ENCODE assay signal across 28 mouse cellular contexts in the genomic region with DNA sequence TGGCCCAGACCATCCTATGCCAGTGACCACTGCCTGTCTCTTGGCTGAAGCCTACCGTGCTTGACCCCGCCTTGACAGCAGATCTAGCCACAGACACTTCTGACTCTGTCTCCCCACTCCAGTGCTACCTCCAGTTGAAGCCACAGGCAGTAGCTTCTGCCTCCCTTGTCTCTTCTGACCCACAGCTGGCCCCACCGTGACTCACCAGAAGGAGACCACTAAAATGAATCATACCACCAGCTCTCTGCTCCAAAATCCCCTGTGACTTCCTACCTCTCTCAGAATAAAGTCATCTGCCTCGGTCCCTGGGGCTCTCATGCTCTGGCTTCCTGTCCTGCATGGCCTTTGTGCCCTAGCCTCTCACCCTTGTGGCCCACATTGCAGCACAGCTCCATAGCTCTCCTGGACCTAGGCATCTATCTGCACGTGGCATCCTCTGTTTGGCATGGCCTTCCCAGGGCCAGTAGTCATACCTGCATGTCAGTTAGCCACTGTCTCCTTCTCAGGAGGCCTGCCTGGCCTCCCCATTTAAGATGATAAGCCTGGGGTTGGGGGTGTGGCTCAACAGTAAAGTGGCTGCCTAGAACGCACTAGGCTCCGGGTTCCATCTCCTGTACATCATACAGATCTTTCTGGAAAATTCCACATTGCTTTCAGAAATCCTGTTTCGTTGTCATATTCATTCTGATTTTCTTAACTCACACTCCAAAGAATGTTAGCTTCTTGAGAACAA. TPM values are rescaled to one million over a fixed set of nuclear protein-coding genes. Genes with fewer than 3 reads are reported as not detected.
DNase-seq lines count a peak whose midpoint lies in the region; ATAC-seq and TF ChIP-seq lines count a peak whose summit lies in the region.
"Had no signal": no experiment of that assay in that cellular context is flagged by ENCODE, and none has a peak within 500 bp of the region (broad histone marks: within the 10 kb centered on the region; RNA-seq: fewer than 3 reads in every experiment).

No protein-coding gene starts in this region.

- 23% methylated on average over 8 of the region's 8 CpGs for WGBS in liver, embryonic 14.5 days (ENCODE audit: insufficient replicate concordance)

- peak overlapping the region; percentile 51 for H3K4me3 ChIP-seq in testis, adult 2 months (ENCODE audit: control insufficient read depth, low read depth, low read length)
- H3K4me3 ChIP-seq in bone marrow macrophage, adult 2 months (ENCODE audit: insufficient read depth, low read length): no peak overlapping the region
- no peak overlapping the region for H3K4me3 ChIP-seq in liver, embryonic 14.5 days (ENCODE audit: insufficient read depth in 1 of 2, low read depth in 2 of 2, low read length in 2 of 2)
- no peak overlapping the region for H3K4me3 ChIP-seq in myocyte
- H3K4me3 ChIP-seq: embryonic facial prominence, embryonic 10.5 days; gastrocnemius, adult 2 months; heart, adult 2 months had no signal

- no peak for TF ChIP-seq POLR2A in testis, adult 2 months (IDR thresholded peaks at IDR 0.05; ENCODE audit: control insufficient read depth, low read depth, low read length)
- TF ChIP-seq POLR2A in bone marrow macrophage, adult 2 months (IDR thresholded peaks at IDR 0.05; ENCODE audit: borderline replicate concordance, low read depth, low read length): no peak
- TF ChIP-seq POLR2A in myocyte (IDR thresholded peaks at IDR 0.05; ENCODE audit: insufficient read length, low read depth): no peak

- TF ChIP-seq CTCF in testis, adult 2 months (IDR thresholded peaks at IDR 0.05; ENCODE audit: control insufficient read depth, insufficient read depth, insufficient replicate concordance, low read depth, low read length): no peak
- TF ChIP-seq CTCF in bone marrow macrophage, adult 2 months (IDR thresholded peaks at IDR 0.05; ENCODE audit: low read depth, low read length): no peak
- TF ChIP-seq CTCF in liver, embryonic 14.5 days (IDR thresholded peaks at IDR 0.05; ENCODE audit: low read depth): 0 out of 2 replicates have a peak, but pooled peaks have one; percentile 10

- no peaks in the 10 kb centered on the region for H3K9me3 ChIP-seq in liver, embryonic 14.5 days (ENCODE audit: control insufficient read depth, low read length)
- H3K9me3 ChIP-seq: embryonic facial prominence, embryonic 10.5 days; G1E had no signal

- H3K36me3 ChIP-seq in testis, adult 2 months (ENCODE audit: control insufficient read depth, insufficient read depth, low read length): no peaks in the 10 kb centered on the region
- no peaks in the 10 kb centered on the region for H3K36me3 ChIP-seq in liver, embryonic 14.5 days (replicated peaks; ENCODE audit: control insufficient read depth, insufficient read depth, low read depth)
- no peaks in the 10 kb centered on the region for H3K36me3 ChIP-seq in myocyte (ENCODE audit: control insufficient read depth, insufficient read depth)
- H3K36me3 ChIP-seq: embryonic facial prominence, embryonic 10.5 days; G1E had no signal

- H3K79me2 ChIP-seq in myocyte (ENCODE audit: control insufficient read depth, insufficient read depth): no peaks in the 10 kb centered on the region

- H3K4me1 ChIP-seq in testis, adult 2 months (ENCODE audit: control insufficient read depth, insufficient read depth, low read length): peaks cover 20% of the 10 kb centered on the region
- H3K4me1 ChIP-seq in bone marrow macrophage, adult 2 months (ENCODE audit: control insufficient read depth, insufficient read depth, low read length): peaks cover 62% of the 10 kb centered on the region
- peaks cover 45 to 59% of the 10 kb centered on the region in 2 experiments for H3K4me1 ChIP-seq in liver, embryonic 14.5 days (replicated peaks; ENCODE audit: control insufficient read depth in 2 of 2, insufficient read depth in 2 of 2, low read length in 1 of 2)

- no peak for DNase-seq in testis, postnatal 14 days (ENCODE audit: low spot score)
- DNase-seq in liver, embryonic 14.5 days (ENCODE audit: low read depth in 3 of 3, low spot score in 3 of 3): no peak
- no peak for DNase-seq in urinary bladder, postnatal 4 days (ENCODE audit: low spot score in 2 of 2)
- no peak for DNase-seq in layer of hippocampus, adult 8-10 months (ENCODE audit: low spot score in 2 of 2)
- no peak for DNase-seq in gastrocnemius, postnatal 14 days
- DNase-seq: cerebellum, adult 9-11 months; kidney, adult 11 months; retina, postnatal 1 day; thymus, postnatal 25 days had no signal

- no peak overlapping the region for H3ac ChIP-seq in myocyte (ENCODE audit: control insufficient read depth, insufficient read length)

- intact Hi-C loops in gastrocnemius, postnatal 14 days (cut with DNase I; ENCODE audit: low total_unique reads): no loop called here

- peak overlapping the region; percentile 38 for H3K4me2 ChIP-seq in liver, embryonic 14.5 days (ENCODE audit: low read depth)
- peak overlapping the region; percentile 33 for H3K4me2 ChIP-seq in myocyte (ENCODE audit: low read depth)
- H3K4me2 ChIP-seq: midbrain, embryonic 11.5 days had no signal

- H3K9ac ChIP-seq in liver, embryonic 14.5 days (replicated peaks): no peak overlapping the region; the same call in 1 of the 2 replicates

- no peak for TF ChIP-seq EP300 in liver, embryonic 14.5 days (IDR thresholded peaks at IDR 0.05; ENCODE audit: low read depth)

- H3K27ac ChIP-seq in testis, adult 2 months (ENCODE audit: control insufficient read depth, insufficient read depth, low read depth, low read length): no peak overlapping the region
- peak overlapping the region; percentile 100 for H3K27ac ChIP-seq in bone marrow macrophage, adult 2 months (ENCODE audit: insufficient read depth, low read depth, low read length)
- peak overlapping the region; percentile 49 for H3K27ac ChIP-seq in liver, embryonic 14.5 days
- H3K27ac ChIP-seq: gastrocnemius, adult 2 months; heart, adult 2 months; kidney, postnatal 0 days; stomach, postnatal 0 days had no signal

- H3K27me3 ChIP-seq in testis, adult 2 months (ENCODE audit: control insufficient read depth, insufficient read depth, low read length): no peaks in the 10 kb centered on the region
- no peaks in the 10 kb centered on the region for H3K27me3 ChIP-seq in liver, embryonic 14.5 days (ENCODE audit: control insufficient read depth, insufficient read depth, low read length)
- no peaks in the 10 kb centered on the region for H3K27me3 ChIP-seq in myocyte (ENCODE audit: control insufficient read depth, insufficient read depth, insufficient read length)

- ATAC-seq in liver, embryonic 14.5 days (ENCODE audit: insufficient read depth): peak; percentile 68
- ATAC-seq: CD4-positive, CD25-positive, alpha-beta regulatory T cell, adult 4 months had no signal

TF ChIP-seq in myocyte, 11 proteins besides CTCF, POLR2A, EP300 and RAD21:
- no peak for TF ChIP-seq E2F4 (IDR thresholded peaks at IDR 0.05; ENCODE audit: insufficient read depth)
- TF ChIP-seq MYOD1 (IDR thresholded peaks at IDR 0.05; ENCODE audit: control insufficient read depth in 1 of 3, insufficient read length in 2 of 3, low read depth in 2 of 3): peak in 2 of 3 experiments; percentile 35 to 63
- peak in 1 of 3 experiments; percentile 35 for TF ChIP-seq MYOG (IDR thresholded peaks at IDR 0.05; ENCODE audit: control insufficient read depth in 1 of 3, insufficient read depth in 1 of 3, insufficient read length in 2 of 3, low read depth in 2 of 3)

RNA-seq across cellular contexts. Expression of gene Nol4l, which starts 13.3 kb away (rescaled TPM):
- polyA plus RNA-seq in testis, adult 2 months (2012; rRNA removed): 241 and 252 TPM in 2 replicates
- 15.9 and 19.2 TPM in 2 replicates for polyA plus RNA-seq in bone marrow macrophage, adult 2 months (2012; ENCODE audit: insufficient read depth, insufficient read length, missing spikeins)
- polyA plus RNA-seq in liver, embryonic 14.5 days (2012; rRNA removed): 5.7 and 6.0 TPM in 2 replicates
- 3.7 and 4.4 TPM in 2 replicates for polyA plus RNA-seq in liver, embryonic 14.5 days (2014; fragmentation: Nextera tagmentation; extraction: Ambion mirVana)
- 0.44 TPM for polyA plus RNA-seq in myocyte (2012; fragmentation: generic; extraction: Trizol)
- total RNA-seq in layer of hippocampus, adult 8-10 months (2022): 10 to 100 TPM; 44.4 to 47.8 (median 45.1) TPM
- total RNA-seq in gastrocnemius, postnatal 14 days (2021): 1 to 10 TPM; 3.0 to 3.3 TPM

RNA-seq across cellular contexts. Expression of gene 4930404H24Rik, which starts 50.5 kb away (rescaled TPM):
- polyA plus RNA-seq in testis, adult 2 months (2012; rRNA removed): 1.9 and 4.2 TPM in 2 replicates
- not detected in 2 replicates for polyA plus RNA-seq in bone marrow macrophage, adult 2 months (2012; ENCODE audit: insufficient read depth, insufficient read length, missing spikeins)
- not detected in 2 replicates for polyA plus RNA-seq in liver, embryonic 14.5 days (2012; rRNA removed)
- not detected in 2 replicates for polyA plus RNA-seq in liver, embryonic 14.5 days (2014; fragmentation: Nextera tagmentation; extraction: Ambion mirVana)
- not detected for polyA plus RNA-seq in myocyte (2012; fragmentation: generic; extraction: Trizol)
- 1 to 10 TPM in 1 of 4 experiments, not detected in 3; 1.8 TPM for total RNA-seq in layer of hippocampus, adult 8-10 months (2022)
- total RNA-seq in gastrocnemius, postnatal 14 days (2021): not detected
- total RNA-seq: adrenal gland, adult 18-20 months; G1E; gastrocnemius, adult 2 months; heart, adult 2 months; left cerebral cortex, postnatal 25 days had no signal
- polyA plus RNA-seq: CD4-positive, CD25-positive, alpha-beta regulatory T cell, adult 4 months; embryonic facial prominence, embryonic 10.5 days; forebrain, embryonic 11.5 days; G1E; heart, adult 2 months; heart, embryonic 16.5 days; hindbrain, embryonic 11.5 days; kidney, postnatal 0 days; limb, embryonic 14.5 days; lung, embryonic 16.5 days; midbrain, embryonic 11.5 days; neural tube, embryonic 11.5 days; stomach, postnatal 0 days had no signal

Comparison
In these comparisons a context has a peak if more than half of its experiments do, and no peak if none do; other contexts are left out.
1. RNA of gene Nol4l, which starts 13.3 kb away (polyA plus RNA-seq): 241 to 252 TPM in testis, adult 2 months; 15.9 to 19.2 TPM in bone marrow macrophage, adult 2 months, 3.7 to 6.0 TPM in liver, embryonic 14.5 days and 0.44 TPM in myocyte (single experiment); every median in the first group is over 10 times any median in the second.